Mouse (Mus musculus) myocyte (in vitro differentiated cells): ENCODE measurements around the gene Ldlrad3.

Experiments
- CEBPB ChIP-seq: IDR thresholded peaks from 2 replicates; pipeline ENCODE4 v1.6.1; 2011; ENCODE audit warnings: mild to moderate bottlenecking, moderate library complexity; ENCODE audit not compliant: poor library complexity, insufficient read depth, severe bottlenecking
- E2F4 ChIP-seq: IDR thresholded peaks from one replicate; pipeline ENCODE4 v1.6.1; 2011; ENCODE audit warnings: mild to moderate bottlenecking, control low read depth, moderate library complexity; ENCODE audit not compliant: insufficient read depth
- MYOD1 ChIP-seq, 3 experiments: IDR thresholded peaks; one replicate each; pipeline ENCODE4 v1.6.1; 2011; ENCODE audit warnings: control low read depth in 2 of 3, low read depth in 2 of 3, mild to moderate bottlenecking in 2 of 3, moderate library complexity in 1 of 3; ENCODE audit not compliant: insufficient read length in 2 of 3, control insufficient read depth in 1 of 3
- MYOG ChIP-seq, 3 experiments: IDR thresholded peaks; one replicate each; pipeline ENCODE4 v1.6.1; 2011; ENCODE audit warnings: control low read depth in 2 of 3, low read depth in 2 of 3, mild to moderate bottlenecking in 2 of 3; ENCODE audit not compliant: insufficient read length in 2 of 3, control insufficient read depth in 1 of 3, insufficient read depth in 1 of 3
- POLR2A ChIP-seq: IDR thresholded peaks from one replicate; pipeline ENCODE4 v1.6.1; 2011; ENCODE audit warnings: low read depth, mild to moderate bottlenecking, control low read depth, moderate library complexity; ENCODE audit not compliant: insufficient read length
- POLR2AphosphoS2 ChIP-seq: IDR thresholded peaks from one replicate; pipeline ENCODE4 v1.6.1; 2011; ENCODE audit warnings: low read depth, control low read depth; ENCODE audit not compliant: insufficient read length
- SRF ChIP-seq: IDR thresholded peaks from one replicate; pipeline ENCODE4 v1.6.1; 2011; ENCODE audit warnings: low read depth; ENCODE audit not compliant: control insufficient read depth, insufficient read length
- TCF12 ChIP-seq: IDR thresholded peaks from one replicate; pipeline ENCODE4 v1.6.1; 2011; ENCODE audit warnings: mild to moderate bottlenecking, control low read depth; ENCODE audit not compliant: poor library complexity, insufficient read depth, severe bottlenecking
- TCF3 ChIP-seq: IDR thresholded peaks from one replicate; pipeline ENCODE4 v1.6.1; 2011; ENCODE audit warnings: low read depth, control low read depth; ENCODE audit not compliant: insufficient read length
- USF1 ChIP-seq: IDR thresholded peaks from one replicate; pipeline ENCODE4 v1.6.1; 2011; ENCODE audit warnings: low read depth, mild to moderate bottlenecking, control low read depth, moderate library complexity

DNA sequence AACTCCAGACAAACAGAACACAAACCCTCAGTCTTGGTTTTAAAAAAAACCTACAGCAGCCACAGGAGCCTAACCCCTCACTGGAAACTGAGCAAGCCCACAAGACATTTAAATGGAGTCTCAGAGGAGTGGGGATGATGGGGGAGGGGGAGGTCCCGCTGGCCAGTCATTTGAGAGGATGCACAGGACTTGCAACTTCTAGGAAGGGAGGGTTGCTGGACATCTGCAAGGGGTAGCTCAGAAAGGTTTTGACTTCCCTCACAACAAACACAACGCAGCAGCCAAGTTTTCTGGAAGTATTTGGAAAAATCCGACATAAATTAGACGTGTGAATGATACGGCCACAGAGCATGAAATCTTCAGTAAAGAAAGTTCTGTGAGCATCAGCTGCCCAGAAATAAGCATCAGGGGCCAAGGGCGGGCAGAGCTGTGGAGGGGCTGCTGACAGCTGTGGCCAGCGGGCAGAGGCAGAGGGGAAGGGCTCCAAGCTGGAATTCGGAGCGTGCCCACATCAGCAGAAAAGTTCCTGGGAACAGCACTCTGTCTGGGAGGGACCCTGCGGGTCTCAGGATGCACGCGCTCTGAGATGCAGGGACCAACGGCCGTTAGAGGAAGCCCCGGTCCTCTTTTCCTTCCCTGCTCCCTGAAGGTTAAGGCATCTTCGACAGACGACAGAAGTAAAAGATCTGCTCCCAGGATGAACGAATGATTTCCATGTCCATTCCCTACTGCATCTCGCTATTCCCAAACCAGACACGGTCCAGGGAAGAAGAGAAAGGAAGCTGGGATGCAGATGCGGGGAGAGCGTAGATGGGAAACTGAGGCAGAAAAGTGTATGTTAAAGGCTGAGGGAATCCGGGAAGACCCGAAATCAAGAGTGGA is 875 bp downstream of the Ldlrad3 start:
- no peak for TF ChIP-seq POLR2A
- no peak for TF ChIP-seq TCF12
- TF ChIP-seq CEBPB = no peak
- no peak for TF ChIP-seq USF1
- no peak for TF ChIP-seq POLR2AphosphoS2
- TF ChIP-seq MYOD1 (IDR thresholded peaks at IDR 0.05; ENCODE audit: control insufficient read depth in 1 of 3, insufficient read length in 2 of 3, low read depth in 2 of 3) = peak in 2 of 3 experiments; percentile 48 to 64
- peak in 2 of 3 experiments; percentile 55 to 76 for TF ChIP-seq MYOG (IDR thresholded peaks at IDR 0.05; ENCODE audit: control insufficient read depth in 1 of 3, insufficient read depth in 1 of 3, insufficient read length in 2 of 3, low read depth in 2 of 3)
- TF ChIP-seq E2F4 = no peak
- TF ChIP-seq SRF = no peak
- no peak for TF ChIP-seq TCF3
